Mouse (Mus musculus): ENCODE measurements around the gene Btbd35f26.
"Not testable (repeated sequence)": the region's sequence is repeated elsewhere in the genome, so short reads cannot be mapped to it uniquely, and the experiment has no call there.

Gene Btbd35f26

GRCm38 (mm10) chrX:31336154-31336553 is at the start of gene Btbd35f26:
Gene Btbd35f26 (plus strand): TSS chrX:31336454.
- not testable (repeated sequence) for H3K4me1 ChIP-seq (replicated peaks; ENCODE audit: low read depth, low read length); H3K27me3 ChIP-seq (ENCODE audit: insufficient read depth, low read length); H3K4me3 ChIP-seq (replicated peaks; ENCODE audit: low read length); H3K9me3 ChIP-seq (ENCODE audit: low read length); H3K36me3 ChIP-seq (ENCODE audit: insufficient read depth, low read length)

DNA sequence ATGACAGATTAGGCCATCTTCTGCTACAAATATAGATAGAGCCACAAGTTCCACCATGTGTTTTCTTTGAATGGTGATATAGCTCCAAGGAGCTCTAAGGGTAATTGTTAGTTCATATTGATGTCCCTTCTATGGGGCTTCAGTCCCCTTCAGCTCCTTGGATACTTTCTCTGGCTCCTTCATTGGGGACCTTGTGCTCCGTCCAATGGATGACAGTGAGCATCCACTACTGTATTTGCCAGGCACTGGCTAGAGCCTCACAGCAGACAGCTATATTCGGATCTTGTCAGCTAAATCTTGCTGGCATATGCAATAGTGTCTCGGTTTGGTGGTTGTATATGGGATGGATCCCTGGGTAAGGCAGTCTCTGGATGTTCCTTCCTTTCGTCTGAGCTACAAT is 5.7 kb downstream of the Btbd35f26 start:
- H3K4me1 ChIP-seq (replicated peaks; ENCODE audit: low read depth, low read length); H3K36me3 ChIP-seq (ENCODE audit: insufficient read depth, low read length); H3K27me3 ChIP-seq (ENCODE audit: insufficient read depth, low read length); H3K4me3 ChIP-seq (replicated peaks; ENCODE audit: low read length); H3K9me3 ChIP-seq (ENCODE audit: low read length): not testable (repeated sequence)

DNA sequence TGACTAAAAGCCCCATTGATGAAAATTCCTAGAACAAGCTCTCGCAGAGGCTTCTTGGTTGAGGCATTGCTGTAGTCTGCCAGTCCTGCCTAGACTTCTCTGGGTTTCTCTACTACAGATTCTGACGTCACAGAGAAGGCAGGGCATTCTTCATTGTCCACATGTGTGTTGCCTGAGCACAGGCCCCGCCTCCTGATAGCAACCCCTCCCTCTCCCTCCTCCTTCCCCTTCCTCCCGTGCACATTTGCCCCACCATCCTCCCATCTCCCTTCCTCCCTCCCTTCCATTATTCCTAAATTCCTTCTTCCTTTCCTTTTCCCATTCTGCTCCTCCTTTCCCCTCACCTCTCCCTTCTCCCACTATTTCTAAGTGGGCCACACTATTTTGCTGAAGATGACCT is 47.6 kb downstream of the Btbd35f26 start, which contains the start of gene Btbd35f19:
Gene Btbd35f19 (minus strand): TSS at position 101 of the 400 bp plus-strand sequence.
- H3K4me3 ChIP-seq (replicated peaks; ENCODE audit: low read length); H3K4me1 ChIP-seq (replicated peaks; ENCODE audit: low read depth, low read length); H3K9me3 ChIP-seq (ENCODE audit: low read length); H3K36me3 ChIP-seq (ENCODE audit: insufficient read depth, low read length); H3K27me3 ChIP-seq (ENCODE audit: insufficient read depth, low read length): not testable (repeated sequence)

Measured in E14TG2a.4 (cell line).